Mouse (Mus musculus): ENCODE measurements around the gene Slc25a18. TPM values are rescaled to one million over a fixed set of nuclear protein-coding genes. Genes with fewer than 3 reads are reported as not detected.

Slc25a18 gene
- polyA plus RNA-seq, 1 experiment, result 0.08 TPM

- no peaks in the 10 kb centered on the region for H3K27me3 ChIP-seq (ENCODE audit: control insufficient read depth, insufficient read depth, low read length)
- TF ChIP-seq POLR2A (IDR thresholded peaks at IDR 0.05; ENCODE audit: low read depth, low read length) (no peak), CTCF (IDR thresholded peaks at IDR 0.05; ENCODE audit: extremely low read depth, insufficient read length, insufficient replicate concordance, low read depth, low read length) (no peak)
- no peaks in the 10 kb centered on the region for H3K4me1 ChIP-seq (ENCODE audit: control insufficient read depth, insufficient read depth, insufficient read length, low read length)
- no peak overlapping the region for H3K27ac ChIP-seq (ENCODE audit: insufficient read depth, low read depth, low read length)
- no peak overlapping the region for H3K4me3 ChIP-seq (ENCODE audit: low read depth, low read length)
- H3K36me3 ChIP-seq (ENCODE audit: control insufficient read depth, insufficient read depth, low read length), result no peaks in the 10 kb centered on the region
- 74% methylated on average over 4 of the region's 4 CpGs for WGBS
These were observed 57.7 kb downstream of the Slc25a18 start for GRCm38 (mm10) chr6:120830866-120831608.

- TF ChIP-seq CTCF (IDR thresholded peaks at IDR 0.05; ENCODE audit: extremely low read depth, insufficient read length, insufficient replicate concordance, low read depth, low read length) (no peak), POLR2A (IDR thresholded peaks at IDR 0.05; ENCODE audit: low read depth, low read length) (no peak)
- Histone ChIP-seq H3K4me1 (ENCODE audit: control insufficient read depth, insufficient read depth, insufficient read length, low read length) (no peaks in the 10 kb centered on the region), H3K27ac (ENCODE audit: insufficient read depth, low read depth, low read length) (no peak overlapping the region), H3K36me3 (ENCODE audit: control insufficient read depth, insufficient read depth, low read length) (no peaks in the 10 kb centered on the region), H3K4me3 (ENCODE audit: low read depth, low read length) (no peak overlapping the region), H3K27me3 (ENCODE audit: control insufficient read depth, insufficient read depth, low read length) (no peaks in the 10 kb centered on the region)
- 30% methylated on average over 4 of the region's 4 CpGs for WGBS
These were observed 58.7 kb downstream of the Slc25a18 start for GRCm38 (mm10) chr6:120832097-120832496.

- TF ChIP-seq POLR2A (IDR thresholded peaks at IDR 0.05; ENCODE audit: low read depth, low read length), result no peak
- TF ChIP-seq CTCF (IDR thresholded peaks at IDR 0.05; ENCODE audit: extremely low read depth, insufficient read length, insufficient replicate concordance, low read depth, low read length), result no peak
- Histone ChIP-seq H3K4me1 (ENCODE audit: control insufficient read depth, insufficient read depth, insufficient read length, low read length) (no peaks in the 10 kb centered on the region), H3K27me3 (ENCODE audit: control insufficient read depth, insufficient read depth, low read length) (no peaks in the 10 kb centered on the region), H3K27ac (ENCODE audit: insufficient read depth, low read depth, low read length) (no peak overlapping the region), H3K36me3 (ENCODE audit: control insufficient read depth, insufficient read depth, low read length) (no peaks in the 10 kb centered on the region), H3K4me3 (ENCODE audit: low read depth, low read length) (no peak overlapping the region)
- WGBS, result 66% methylated on average over 4 of the region's 4 CpGs
These were observed 61.5 kb downstream of the Slc25a18 start for GRCm38 (mm10) chr6:120834766-120835321.

GRCm38 (mm10) chr6:120835474-120836374, 62.3 kb downstream of the Slc25a18 start, which contains the start of gene Bcl2l13:
Gene Bcl2l13 (plus strand): TSS chr6:120836212.
- no peaks in the 10 kb centered on the region for H3K36me3 ChIP-seq (ENCODE audit: control insufficient read depth, insufficient read depth, low read length)

GRCm38 (mm10) chr6:120836389-120837151, 63.2 kb downstream of the Slc25a18 start:
- 4% methylated on average over 37 of the region's 37 CpGs for WGBS
- TF ChIP-seq CTCF (IDR thresholded peaks at IDR 0.05; ENCODE audit: extremely low read depth, insufficient read length, insufficient replicate concordance, low read depth, low read length) (no peak), POLR2A (IDR thresholded peaks at IDR 0.05; ENCODE audit: low read depth, low read length) (0 out of 2 replicates have a peak, but pooled peaks have one; percentile 7)
- H3K36me3 ChIP-seq (ENCODE audit: control insufficient read depth, insufficient read depth, low read length), result no peaks in the 10 kb centered on the region
- H3K4me3 ChIP-seq (ENCODE audit: low read depth, low read length), result peak overlapping the region; percentile 82
- peak overlapping the region; percentile 82 for H3K27ac ChIP-seq (ENCODE audit: insufficient read depth, low read depth, low read length)
- H3K27me3 ChIP-seq (ENCODE audit: control insufficient read depth, insufficient read depth, low read length), result no peaks in the 10 kb centered on the region
- no peaks in the 10 kb centered on the region for H3K4me1 ChIP-seq (ENCODE audit: control insufficient read depth, insufficient read depth, insufficient read length, low read length)

More at GRCm38 (mm10) chr6:120835474-120836374, 62.3 kb downstream of the Slc25a18 start, which contains the start of gene Bcl2l13:
- TF ChIP-seq CTCF (IDR thresholded peaks at IDR 0.05; ENCODE audit: extremely low read depth, insufficient read length, insufficient replicate concordance, low read depth, low read length) (peak; percentile 51), POLR2A (IDR thresholded peaks at IDR 0.05; ENCODE audit: low read depth, low read length) (peak; percentile 83)
- Histone ChIP-seq H3K27me3 (ENCODE audit: control insufficient read depth, insufficient read depth, low read length) (no peaks in the 10 kb centered on the region), H3K4me3 (ENCODE audit: low read depth, low read length) (peak within 1 kb of the TSS; percentile 82), H3K27ac (ENCODE audit: insufficient read depth, low read depth, low read length) (peak within 1 kb of the TSS; percentile 82), H3K4me1 (ENCODE audit: control insufficient read depth, insufficient read depth, insufficient read length, low read length) (no peaks in the 10 kb centered on the region)
- WGBS, result under 1% methylated on average over 40 of the region's 40 CpGs

- H3K4me3 ChIP-seq (ENCODE audit: low read depth, low read length), result no peak overlapping the region
- no peaks in the 10 kb centered on the region for H3K27me3 ChIP-seq (ENCODE audit: control insufficient read depth, insufficient read depth, low read length)
- H3K4me1 ChIP-seq (ENCODE audit: control insufficient read depth, insufficient read depth, insufficient read length, low read length), result no peaks in the 10 kb centered on the region
- WGBS, result 53% methylated on average over 1 of the region's 1 CpGs
- no peak overlapping the region for H3K27ac ChIP-seq (ENCODE audit: insufficient read depth, low read depth, low read length)
- H3K36me3 ChIP-seq (ENCODE audit: control insufficient read depth, insufficient read depth, low read length), result no peaks in the 10 kb centered on the region
- TF ChIP-seq CTCF (IDR thresholded peaks at IDR 0.05; ENCODE audit: extremely low read depth, insufficient read length, insufficient replicate concordance, low read depth, low read length) (no peak), POLR2A (IDR thresholded peaks at IDR 0.05; ENCODE audit: low read depth, low read length) (no peak)
These were observed 63.8 kb downstream of the Slc25a18 start for GRCm38 (mm10) chr6:120837152-120837530.

All from small intestine, adult 2 months (tissue).